Mouse (Mus musculus) heart, postnatal 36 days (tissue): ENCODE data around the gene Naa11. TPM values are rescaled to one million over a fixed set of nuclear protein-coding genes. Genes with fewer than 3 reads are reported as not detected.

ENCODE experiments used
- DNase-seq, 2 experiments: peaks; one replicate each; pipeline ENCODE4 v3.0.0; 2021 to 2022
- intact Hi-C: fragments of 180-260 bp; cut with DNase I; formaldehyde crosslinking; loops from one replicate; pipeline ENCODE4 v1.15.1; 2025
- total RNA-seq, 2 experiments: library from RNA; stranded (reverse); gene quantifications; 2 replicates each; pipeline ENCODE4 v1.2.3; 2021

Gene Naa11
- not detected for total RNA-seq

GRCm38 (mm10) chr5:97392160-97392559 is at the start of gene Naa11:
Naa11 (minus strand) TSS chr5:97392379.
- no peak for DNase-seq
- intact Hi-C loops: no loop called here

GRCm38 (mm10) chr5:97432512-97432911 is 40.3 kb upstream of the Naa11 start:
- no peak for DNase-seq
- intact Hi-C loops: no loop called here

- DNase-seq: no peak
- intact Hi-C loops: no loop called here
These were observed 37.8 kb upstream of the Naa11 start for GRCm38 (mm10) chr5:97429976-97430375.

GRCm38 (mm10) chr5:97421669-97422068 is 29.5 kb upstream of the Naa11 start:
- intact Hi-C loops: no loop called here

GRCm38 (mm10) chr5:97417185-97417584 is 25.0 kb upstream of the Naa11 start:
- intact Hi-C loops: no loop called here
- no peak for DNase-seq

More at GRCm38 (mm10) chr5:97421669-97422068, 29.5 kb upstream of the Naa11 start:
- no peak for DNase-seq

- intact Hi-C loops: no loop called here
- DNase-seq: no peak
These were observed 23.7 kb upstream of the Naa11 start for GRCm38 (mm10) chr5:97415837-97416236.

GRCm38 (mm10) chr5:97413716-97414115 is 21.5 kb upstream of the Naa11 start:
- intact Hi-C loops: no loop called here

GRCm38 (mm10) chr5:97410190-97410589 is 18.0 kb upstream of the Naa11 start:
- intact Hi-C loops: no loop called here

More at GRCm38 (mm10) chr5:97413716-97414115, 21.5 kb upstream of the Naa11 start:
- DNase-seq: no peak

GRCm38 (mm10) chr5:97409234-97409704 is 17.1 kb upstream of the Naa11 start:
- intact Hi-C loops: no loop called here
- no peak for DNase-seq

More at GRCm38 (mm10) chr5:97410190-97410589, 18.0 kb upstream of the Naa11 start:
- no peak for DNase-seq

GRCm38 (mm10) chr5:97401042-97401441 is 8.9 kb upstream of the Naa11 start:
- intact Hi-C loops: no loop called here
- DNase-seq: no peak

GRCm38 (mm10) chr5:97397585-97397984 is 5.4 kb upstream of the Naa11 start:
- DNase-seq: no peak
- intact Hi-C loops: no loop called here

GRCm38 (mm10) chr5:97387622-97388021 is 4.6 kb downstream of the Naa11 start:
- no peak for DNase-seq
- intact Hi-C loops: no loop called here

- DNase-seq: no peak
- intact Hi-C loops: no loop called here
These were observed 7.8 kb downstream of the Naa11 start for GRCm38 (mm10) chr5:97384399-97384798.

GRCm38 (mm10) chr5:97382548-97383222 is 9.5 kb downstream of the Naa11 start:
- intact Hi-C loops: no loop called here
- DNase-seq: no peak

GRCm38 (mm10) chr5:97379976-97380375 is 12.2 kb downstream of the Naa11 start:
- intact Hi-C loops: no loop called here
- no peak for DNase-seq

- DNase-seq: no peak
- intact Hi-C loops: no loop called here
These were observed 27.4 kb downstream of the Naa11 start for GRCm38 (mm10) chr5:97364781-97365180.

GRCm38 (mm10) chr5:97364252-97364651 is 27.9 kb downstream of the Naa11 start:
- intact Hi-C loops: no loop called here

GRCm38 (mm10) chr5:97362539-97362938 is 29.6 kb downstream of the Naa11 start:
- no peak for DNase-seq
- intact Hi-C loops: no loop called here

More at GRCm38 (mm10) chr5:97364252-97364651, 27.9 kb downstream of the Naa11 start:
- no peak for DNase-seq

GRCm38 (mm10) chr5:97359104-97359503 is 33.1 kb downstream of the Naa11 start:
- DNase-seq: no peak
- intact Hi-C loops: no loop called here

- intact Hi-C loops: no loop called here
These were observed 36.0 kb downstream of the Naa11 start for GRCm38 (mm10) chr5:97356135-97356534.

GRCm38 (mm10) chr5:97355152-97355551 is 37.0 kb downstream of the Naa11 start:
- intact Hi-C loops: no loop called here
- no peak for DNase-seq

More at GRCm38 (mm10) chr5:97356135-97356534, 36.0 kb downstream of the Naa11 start:
- DNase-seq: no peak

- intact Hi-C loops: no loop called here
- no peak for DNase-seq
These were observed 43.4 kb downstream of the Naa11 start for GRCm38 (mm10) chr5:97348760-97349159.
